Mouse (Mus musculus) testis, adult 2 months (tissue): Measurements from ENCODE around the gene St13. TPM values are rescaled to one million over a fixed set of nuclear protein-coding genes. Genes with fewer than 3 reads are reported as not detected.

ENCODE experiments used
- H3K27ac ChIP-seq: fragments of 200-500 bp; 2 replicates; pipeline ENCODE4 v1.5.1; 2012; ENCODE audit warnings: low read depth, low read length; ENCODE audit not compliant: control insufficient read depth, insufficient read depth
- H3K27me3 ChIP-seq: fragments of 200-500 bp; 2 replicates; pipeline ENCODE4 v1.6.1; 2012; ENCODE audit warnings: mild to moderate bottlenecking, low read length, moderate library complexity; ENCODE audit not compliant: control insufficient read depth, insufficient read depth
- H3K36me3 ChIP-seq: fragments of 200-500 bp; 2 replicates; pipeline ENCODE4 v1.6.1; 2012; ENCODE audit warnings: mild to moderate bottlenecking, low read length; ENCODE audit not compliant: control insufficient read depth, insufficient read depth
- H3K4me1 ChIP-seq: fragments of 200-500 bp; 2 replicates; pipeline ENCODE4 v1.6.1; 2012; ENCODE audit warnings: low read length; ENCODE audit not compliant: control insufficient read depth, insufficient read depth
- H3K4me3 ChIP-seq: fragments of 200-500 bp; 2 replicates; pipeline ENCODE4 v1.5.1; 2012; ENCODE audit warnings: low read depth, mild to moderate bottlenecking, low read length, moderate library complexity, mixed read lengths; ENCODE audit not compliant: control insufficient read depth
- CTCF ChIP-seq: fragments of 200-500 bp; IDR thresholded peaks from 2 replicates; pipeline ENCODE4 v1.5.1; 2012; ENCODE audit warnings: low read depth, mild to moderate bottlenecking, inconsistent platforms, low read length, moderate library complexity; ENCODE audit not compliant: control insufficient read depth, insufficient read depth, insufficient replicate concordance
- POLR2A ChIP-seq: fragments of 200-500 bp; IDR thresholded peaks from 2 replicates; pipeline ENCODE4 v1.6.1; 2012; ENCODE audit warnings: low read depth, mild to moderate bottlenecking, inconsistent platforms, low read length, moderate library complexity; ENCODE audit not compliant: control insufficient read depth
- polyA plus RNA-seq: library from polyadenylated mRNA; depleted of rRNA; stranded (reverse); fragments of >200 nt; gene quantifications from 2 replicates; pipeline ENCODE4 v1.2.3, GENCODE M21; 2012

The St13 gene
- polyA plus RNA-seq, 1 experiment = 47.3 TPM

- no peak for TF ChIP-seq POLR2A
- no peak for TF ChIP-seq CTCF
- Histone ChIP-seq H3K36me3 (no peaks in the 10 kb centered on the region), H3K27me3 (no peaks in the 10 kb centered on the region), H3K27ac (no peak overlapping the region), H3K4me3 (no peak overlapping the region), H3K4me1 (peaks cover 2% of the 10 kb centered on the region)
Measured at GRCm38 (mm10) chr15:81356946-81357345, 42.9 kb downstream of the St13 start.

- H3K36me3 ChIP-seq = no peaks in the 10 kb centered on the region
- no peaks in the 10 kb centered on the region; the same call in none of the 2 replicates for H3K4me1 ChIP-seq
- no peak overlapping the region for H3K27ac ChIP-seq
- no peak overlapping the region for H3K4me3 ChIP-seq
- TF ChIP-seq POLR2A (no peak), CTCF (no peak)
- H3K27me3 ChIP-seq = no peaks in the 10 kb centered on the region
Measured at GRCm38 (mm10) chr15:81355146-81355761, 44.6 kb downstream of the St13 start.

DNA sequence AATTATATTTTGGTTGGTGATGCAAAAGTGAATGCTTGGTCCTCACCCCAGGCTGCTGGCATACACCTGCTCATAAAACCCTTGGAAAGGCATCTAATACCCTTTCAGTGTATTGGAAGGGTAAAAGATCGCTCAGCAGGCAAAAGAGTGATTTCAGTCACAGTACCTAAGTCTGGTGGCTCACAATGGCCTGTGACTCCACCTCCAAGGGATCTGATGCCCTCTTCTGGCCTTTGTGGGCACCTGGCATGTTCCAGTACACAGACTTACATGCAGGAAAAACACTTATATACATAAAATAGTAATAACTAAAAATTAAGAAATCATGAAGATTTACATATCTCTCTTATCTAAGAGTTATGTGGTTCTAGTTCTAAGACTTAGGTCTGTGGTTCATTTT lies 47.2 kb downstream of the St13 start:
- H3K27me3 ChIP-seq = no peaks in the 10 kb centered on the region
- TF ChIP-seq CTCF = no peak
- no peak for TF ChIP-seq POLR2A
- H3K4me1 ChIP-seq = no peaks in the 10 kb centered on the region
- no peak overlapping the region for H3K27ac ChIP-seq
- no peak overlapping the region for H3K4me3 ChIP-seq
- no peaks in the 10 kb centered on the region for H3K36me3 ChIP-seq

DNA sequence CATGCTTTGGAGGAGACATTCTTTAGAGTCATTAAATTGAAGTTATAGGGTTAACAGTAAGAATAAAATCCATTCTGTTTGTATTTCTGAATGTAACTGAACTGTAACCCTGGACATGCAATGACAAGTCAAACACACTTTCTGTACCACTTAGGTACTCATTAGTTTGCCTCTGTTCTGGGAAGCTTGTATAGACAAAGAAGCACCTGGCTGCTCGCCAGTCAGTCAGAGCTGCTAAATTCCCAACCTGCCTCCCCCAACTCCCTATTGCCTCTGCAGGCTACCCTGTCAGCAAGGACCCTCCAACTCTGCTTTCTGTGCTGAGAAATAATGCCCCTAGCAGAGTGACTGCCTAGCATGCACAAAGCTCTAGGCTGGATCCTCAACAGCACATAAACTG lies 49.5 kb downstream of the St13 start:
- no peak overlapping the region for H3K27ac ChIP-seq
- TF ChIP-seq POLR2A = no peak
- no peak for TF ChIP-seq CTCF
- H3K4me3 ChIP-seq = no peak overlapping the region
- H3K4me1 ChIP-seq = no peaks in the 10 kb centered on the region
- no peaks in the 10 kb centered on the region for H3K36me3 ChIP-seq
- H3K27me3 ChIP-seq = no peaks in the 10 kb centered on the region

DNA sequence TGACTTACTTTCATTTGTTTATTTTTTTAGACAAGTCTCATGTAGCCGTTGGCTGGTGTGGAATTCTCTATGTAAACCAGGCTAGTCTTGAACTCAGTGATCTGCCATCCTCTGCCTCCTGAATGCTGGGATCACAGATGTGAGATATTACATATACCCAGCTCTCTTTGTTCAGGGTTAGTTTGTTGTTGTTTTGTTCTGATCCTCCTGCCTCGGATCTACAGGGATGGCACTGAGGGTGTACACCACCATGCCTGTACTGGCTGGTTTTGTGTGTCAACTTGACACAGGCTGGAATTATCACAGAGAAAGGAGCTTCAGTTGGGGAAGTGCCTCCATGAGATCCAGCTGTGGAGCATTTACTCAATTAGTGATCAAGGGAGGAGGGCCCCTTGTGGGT lies 51.5 kb downstream of the St13 start:
- Histone ChIP-seq H3K4me1 (no peaks in the 10 kb centered on the region), H3K27ac (no peak overlapping the region), H3K4me3 (no peak overlapping the region), H3K27me3 (no peaks in the 10 kb centered on the region), H3K36me3 (no peaks in the 10 kb centered on the region)
- no peak for TF ChIP-seq CTCF

- Histone ChIP-seq H3K27ac (no peak overlapping the region), H3K36me3 (no peaks in the 10 kb centered on the region), H3K4me3 (no peak overlapping the region), H3K27me3 (no peaks in the 10 kb centered on the region), H3K4me1 (no peaks in the 10 kb centered on the region)
- TF ChIP-seq CTCF (no peak), POLR2A (no peak)
Measured at GRCm38 (mm10) chr15:81347466-81347865, 52.4 kb downstream of the St13 start.

DNA sequence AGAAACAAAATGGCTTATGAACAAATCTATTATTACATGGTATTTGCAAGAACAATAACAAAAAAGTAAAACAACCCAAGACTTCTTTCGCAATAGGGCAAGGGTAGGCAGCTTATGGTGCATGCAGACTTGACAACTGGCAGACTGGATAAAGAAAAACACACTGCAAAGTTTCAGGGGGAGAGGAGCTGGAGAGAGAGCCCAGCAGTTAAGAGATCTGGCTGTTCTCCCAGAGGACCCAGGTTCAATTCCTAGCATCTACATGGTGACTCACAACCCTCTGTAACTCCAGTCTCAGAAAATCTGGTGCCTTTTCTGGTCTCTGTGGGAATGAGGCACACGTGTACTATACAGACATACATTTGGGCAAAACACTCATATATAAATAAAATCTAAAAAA lies 58.5 kb downstream of the St13 start:
- Histone ChIP-seq H3K36me3 (no peaks in the 10 kb centered on the region), H3K27me3 (no peaks in the 10 kb centered on the region), H3K4me3 (no peak overlapping the region), H3K4me1 (no peaks in the 10 kb centered on the region), H3K27ac (no peak overlapping the region)
- no peak for TF ChIP-seq CTCF
- TF ChIP-seq POLR2A = no peak

DNA sequence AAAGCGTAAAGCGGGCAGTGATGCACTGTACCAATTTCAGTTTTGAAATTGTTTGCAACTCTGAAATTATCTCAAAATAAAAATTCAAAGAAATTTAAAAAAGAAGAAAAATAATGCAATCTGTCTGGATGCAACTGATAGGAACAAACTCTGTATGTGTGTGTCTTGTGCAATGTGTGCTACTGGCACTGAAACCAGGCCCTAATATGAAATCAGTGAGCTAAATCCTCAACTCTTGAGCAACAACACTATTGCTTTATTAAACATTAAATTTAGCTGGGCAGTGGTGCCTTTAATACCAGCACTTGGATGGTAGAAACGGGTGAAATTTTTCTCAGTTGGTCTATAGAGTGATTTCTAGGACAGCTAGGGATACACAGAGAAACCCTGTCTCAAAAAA lies 60.7 kb downstream of the St13 start:
- Histone ChIP-seq H3K27ac (no peak overlapping the region), H3K4me1 (no peaks in the 10 kb centered on the region), H3K4me3 (no peak overlapping the region), H3K36me3 (no peaks in the 10 kb centered on the region), H3K27me3 (no peaks in the 10 kb centered on the region)
- no peak for TF ChIP-seq POLR2A
- TF ChIP-seq CTCF = no peak
